Mouse (Mus musculus) intestine, postnatal 0 days (tissue): Measurements from ENCODE around the gene Slc9b2. TPM values are rescaled to one million over a fixed set of nuclear protein-coding genes. Genes with fewer than 3 reads are reported as not detected.

Source experiments
- ATAC-seq: fragments of 200-750 bp; cut with Nextera tagmentation; 2 replicates; pipeline ENCODE4 v1.8.0; 2017; ENCODE audit warnings: mild to moderate bottlenecking, moderate TSS enrichment, moderate library complexity
- H3K27ac ChIP-seq: fragments of 300-500 bp; sonication (generic); 2 replicates; pipeline ENCODE4 v1.5.1; 2014; ENCODE audit warnings: mild to moderate bottlenecking, low read depth, low read length, moderate library complexity
- H3K27me3 ChIP-seq: fragments of 300-500 bp; sonication (generic); replicated peaks from 2 replicates; pipeline ENCODE4 v1.6.1; 2014; ENCODE audit warnings: low read length, mixed read lengths; ENCODE audit not compliant: control insufficient read depth, insufficient read depth
- H3K36me3 ChIP-seq: fragments of 300-500 bp; sonication (generic); 2 replicates; pipeline ENCODE4 v1.6.1; 2014; ENCODE audit warnings: mild to moderate bottlenecking, moderate library complexity; ENCODE audit not compliant: control insufficient read depth, insufficient read depth
- H3K4me1 ChIP-seq: fragments of 300-500 bp; sonication (generic); replicated peaks from 2 replicates; pipeline ENCODE4 v1.6.1; 2014; ENCODE audit warnings: antibody characterized with exemption, low read length, mixed read lengths; ENCODE audit not compliant: control insufficient read depth, insufficient read depth
- H3K4me2 ChIP-seq: fragments of 300-500 bp; sonication (generic); replicated peaks from 2 replicates; pipeline ENCODE4 v1.6.1; 2014; ENCODE audit warnings: low read depth, mild to moderate bottlenecking, moderate library complexity
- H3K4me3 ChIP-seq: fragments of 300-500 bp; sonication (generic); 2 replicates; pipeline ENCODE4 v1.5.1; 2014; ENCODE audit warnings: low read depth, low read length
- H3K9ac ChIP-seq: fragments of 300-500 bp; sonication (generic); 2 replicates; pipeline ENCODE4 v1.6.1; 2014; ENCODE audit warnings: mild to moderate bottlenecking, low read depth, low read length
- H3K9me3 ChIP-seq: fragments of 300-500 bp; sonication (generic); 2 replicates; pipeline ENCODE4 v1.6.1; 2016; ENCODE audit warnings: mixed run types; ENCODE audit not compliant: control insufficient read depth
- CTCF ChIP-seq: sonication (generic); IDR thresholded peaks from 2 replicates; pipeline ENCODE4 v1.5.1; 2016; ENCODE audit warnings: low read depth, mild to moderate bottlenecking, control low read depth, antibody characterized with exemption, moderate library complexity
- WGBS: fragments of 180-500 bp; shearing (Covaris S2); extraction: QIAGEN DNeasy Blood & Tissue Kit; methylation state at CpG from one replicate; pipeline ENCODE4 v1.1.7; 2014; 5-methylcytosine and 5-hydroxymethylcytosine counted together
- polyA plus RNA-seq: library from polyadenylated mRNA; unstranded; fragments of >200 nt; fragmentation: Nextera tagmentation; extraction: Ambion mirVana; gene quantifications from 2 replicates; pipeline ENCODE4 v1.2.1, GENCODE M21; 2015

Gene Slc9b2
- polyA plus RNA-seq, 1 experiment from 2014 or later, result 0.59 TPM

DNA sequence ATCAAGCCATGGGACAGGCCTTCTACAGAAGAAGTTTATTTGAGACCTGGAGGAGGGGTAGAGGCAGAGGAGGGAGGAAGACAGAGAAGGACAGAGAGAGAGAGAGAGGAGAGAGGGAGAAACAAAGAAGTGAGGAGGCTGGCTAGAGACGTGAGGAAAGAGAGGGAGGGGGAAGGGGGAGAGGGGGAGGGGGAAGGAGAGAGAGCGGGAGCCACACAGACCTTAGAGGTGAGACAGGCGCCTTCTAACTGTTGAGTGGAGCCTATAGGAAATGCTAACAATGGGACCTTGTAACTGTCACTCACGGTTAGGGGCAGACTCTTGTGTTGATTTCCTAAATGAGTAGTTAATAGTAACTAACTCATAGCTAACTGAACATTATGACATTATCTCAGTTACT, 26.3 kb downstream of the Slc9b2 start:
- no peaks in the 10 kb centered on the region for H3K4me1 ChIP-seq
- H3K9ac ChIP-seq, result no peak overlapping the region
- H3K27ac ChIP-seq, result no peak overlapping the region
- H3K4me3 ChIP-seq, result no peak overlapping the region
- no peak for ATAC-seq
- no peaks in the 10 kb centered on the region for H3K36me3 ChIP-seq
- WGBS, result 51% methylated on average over 4 of the region's 4 CpGs
- no peak for TF ChIP-seq CTCF
- no peaks in the 10 kb centered on the region for H3K27me3 ChIP-seq
- H3K4me2 ChIP-seq, result no peak overlapping the region
- no peaks in the 10 kb centered on the region for H3K9me3 ChIP-seq

DNA sequence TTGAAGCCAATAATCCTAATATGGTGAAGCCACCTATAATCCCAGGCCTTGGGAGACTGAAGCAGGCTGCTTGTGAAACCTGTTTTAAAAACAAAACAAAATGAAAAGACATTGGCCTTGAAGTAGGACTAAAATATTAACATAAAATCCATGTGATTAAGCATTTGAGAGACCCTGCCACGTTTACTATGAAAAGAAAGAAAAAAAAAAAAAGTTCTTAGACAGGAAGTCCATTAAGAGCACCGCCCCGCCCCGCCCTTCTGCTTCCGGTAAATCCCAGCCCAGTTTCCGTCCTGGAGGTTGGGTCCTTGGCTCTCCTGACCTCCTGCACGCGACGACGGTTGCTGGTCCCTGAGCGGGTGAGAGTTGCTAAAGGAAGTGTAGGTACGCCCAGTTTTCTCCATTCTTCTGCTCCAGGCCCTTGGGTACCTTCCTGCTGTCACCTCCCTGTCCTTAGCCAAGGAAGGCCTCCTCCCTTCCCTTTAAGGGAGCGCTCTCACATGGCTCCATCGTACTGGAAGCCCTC, 40.3 kb downstream of the Slc9b2 start, which contains the start of gene Slc9b1:
Gene Slc9b1, plus strand, starts transcription at position 291 of the 526 bp plus-strand sequence.
- Histone ChIP-seq H3K36me3 (no peaks in the 10 kb centered on the region), H3K27ac (no peak within 1 kb of the TSS), H3K4me3 (no peak within 1 kb of the TSS), H3K4me2 (no peak within 1 kb of the TSS), H3K9ac (no peak within 1 kb of the TSS), H3K9me3 (no peaks in the 10 kb centered on the region), H3K4me1 (no peaks in the 10 kb centered on the region), H3K27me3 (no peaks in the 10 kb centered on the region)
- no peak for ATAC-seq
- 80% methylated on average over 14 of the region's 14 CpGs for WGBS
- no peak for TF ChIP-seq CTCF

DNA sequence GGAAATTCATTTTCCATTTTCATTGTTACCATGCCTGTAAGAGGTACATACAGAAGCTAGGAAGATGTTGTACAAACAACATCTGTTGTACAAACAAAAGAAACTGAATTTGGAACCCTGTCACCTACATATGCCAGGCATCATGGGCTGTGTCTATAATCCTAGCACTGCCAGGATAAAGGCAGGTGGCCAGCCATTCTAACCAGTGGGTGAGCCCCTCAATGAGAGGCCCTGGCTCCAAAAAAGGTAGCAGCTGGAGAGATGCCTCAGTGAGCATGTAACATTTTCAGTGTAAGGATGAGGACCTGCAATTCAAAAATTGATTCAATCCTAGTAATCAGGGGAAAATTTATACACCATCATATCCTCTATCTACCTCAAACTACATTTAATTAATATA, 41.5 kb downstream of the Slc9b2 start:
- Histone ChIP-seq H3K4me3 (no peak overlapping the region), H3K9me3 (no peaks in the 10 kb centered on the region), H3K27ac (no peak overlapping the region), H3K4me1 (no peaks in the 10 kb centered on the region), H3K27me3 (no peaks in the 10 kb centered on the region), H3K9ac (no peak overlapping the region), H3K36me3 (no peaks in the 10 kb centered on the region), H3K4me2 (no peak overlapping the region)
- ATAC-seq, result no peak
- TF ChIP-seq CTCF, result no peak

DNA sequence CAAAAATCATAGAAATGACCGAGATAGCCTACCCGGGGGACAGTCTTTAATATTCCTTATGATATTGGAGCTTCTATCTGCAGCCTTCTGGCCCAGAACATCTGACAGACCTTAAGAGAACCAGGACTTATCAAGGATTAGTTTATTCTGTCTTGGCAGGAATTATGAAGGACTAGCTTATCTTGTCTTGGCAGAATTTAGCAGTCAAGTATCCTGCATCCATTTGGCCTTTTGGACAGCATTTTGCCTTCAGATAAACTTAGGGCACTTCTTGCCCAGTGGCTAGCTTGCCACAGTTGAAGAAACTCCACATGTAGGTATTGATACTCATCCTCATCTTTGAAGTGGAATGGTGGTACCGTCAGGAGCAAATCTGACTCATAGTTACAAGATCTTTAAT, 44.4 kb downstream of the Slc9b2 start:
- no peak for TF ChIP-seq CTCF
- H3K9ac ChIP-seq, result no peak overlapping the region
- H3K27me3 ChIP-seq, result no peaks in the 10 kb centered on the region
- no peak overlapping the region for H3K27ac ChIP-seq
- no peaks in the 10 kb centered on the region for H3K4me1 ChIP-seq
- H3K36me3 ChIP-seq, result no peaks in the 10 kb centered on the region
- no peaks in the 10 kb centered on the region for H3K9me3 ChIP-seq
- 93% methylated on average over 3 of the region's 3 CpGs for WGBS
- H3K4me2 ChIP-seq, result no peak overlapping the region
- ATAC-seq, result no peak
- no peak overlapping the region for H3K4me3 ChIP-seq

DNA sequence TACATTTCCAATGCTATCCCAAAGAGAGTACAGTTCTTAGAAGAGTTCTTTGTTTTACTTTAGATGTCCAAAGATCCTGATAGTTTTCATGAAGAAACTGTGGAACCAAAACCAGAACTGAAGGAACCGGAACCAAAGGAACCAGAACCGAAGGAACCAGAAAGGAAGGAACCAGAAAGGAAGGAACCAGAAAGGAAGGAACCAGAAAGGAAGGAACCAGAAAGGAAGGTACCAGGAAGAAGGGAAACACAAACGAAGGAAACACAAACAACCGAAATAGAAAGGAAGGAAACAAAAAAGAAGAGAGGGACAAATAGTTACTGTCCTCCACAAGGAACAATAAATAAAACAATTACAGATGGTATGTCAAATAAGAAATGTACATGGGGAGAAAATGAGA, 49.9 kb downstream of the Slc9b2 start:
- no peaks in the 10 kb centered on the region for H3K4me1 ChIP-seq
- H3K9ac ChIP-seq, result no peak overlapping the region
- H3K9me3 ChIP-seq, result no peaks in the 10 kb centered on the region
- no peaks in the 10 kb centered on the region for H3K27me3 ChIP-seq
- ATAC-seq, result no peak
- no peak overlapping the region for H3K27ac ChIP-seq
- TF ChIP-seq CTCF, result no peak
- no peaks in the 10 kb centered on the region for H3K36me3 ChIP-seq
- WGBS, result 84% methylated on average over 4 of the region's 4 CpGs
- no peak overlapping the region for H3K4me2 ChIP-seq
- no peak overlapping the region for H3K4me3 ChIP-seq

DNA sequence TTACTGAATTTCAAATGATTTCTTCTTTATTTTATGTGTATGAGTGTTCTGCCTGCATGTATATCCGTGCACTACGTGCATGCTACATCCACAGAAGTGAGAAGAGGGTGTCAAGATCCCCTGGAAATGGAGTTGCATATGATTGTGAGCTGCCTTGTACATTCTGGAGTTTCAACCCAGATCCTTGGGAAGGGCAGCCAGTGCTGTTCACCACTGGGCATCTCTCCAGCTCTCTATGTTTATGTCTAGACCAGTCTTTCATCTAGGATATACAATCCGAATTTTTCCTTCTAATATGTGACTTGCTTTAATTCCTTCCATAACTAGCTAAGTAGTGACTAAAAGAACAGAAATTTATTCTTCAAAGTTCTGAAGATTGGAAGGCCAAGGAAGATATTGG, 68.3 kb downstream of the Slc9b2 start:
- Histone ChIP-seq H3K27ac (no peak overlapping the region), H3K9ac (no peak overlapping the region), H3K4me1 (no peaks in the 10 kb centered on the region), H3K4me3 (no peak overlapping the region), H3K27me3 (no peaks in the 10 kb centered on the region), H3K4me2 (no peak overlapping the region), H3K9me3 (no peaks in the 10 kb centered on the region), H3K36me3 (no peaks in the 10 kb centered on the region)
- no peak for TF ChIP-seq CTCF
- WGBS, result 79% methylated on average over 3 of the region's 3 CpGs
- ATAC-seq, result no peak

DNA sequence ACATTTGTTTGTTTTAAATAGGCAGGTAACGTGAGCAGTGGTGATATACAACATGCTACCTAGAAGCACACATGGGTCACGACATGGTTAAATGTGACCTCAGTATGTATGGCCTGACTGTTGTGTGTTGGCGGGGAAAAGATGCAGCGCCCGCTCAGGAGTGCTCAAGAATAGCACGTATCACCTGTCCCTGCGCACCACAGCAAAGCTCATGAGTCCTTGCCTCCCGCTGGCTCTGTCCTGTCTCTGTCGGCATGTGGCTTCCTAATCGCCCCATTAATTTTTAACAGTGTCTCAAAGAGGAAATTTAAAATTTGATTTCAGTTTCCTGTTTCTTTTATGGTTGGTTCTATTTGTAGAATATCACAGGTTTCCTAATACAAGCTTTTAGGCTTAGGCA, 69.9 kb downstream of the Slc9b2 start:
- no peak overlapping the region for H3K4me3 ChIP-seq
- H3K27ac ChIP-seq, result no peak overlapping the region
- no peaks in the 10 kb centered on the region for H3K9me3 ChIP-seq
- no peak for ATAC-seq
- 78% methylated on average over 10 of the region's 10 CpGs for WGBS
- no peak overlapping the region for H3K9ac ChIP-seq
- no peaks in the 10 kb centered on the region for H3K36me3 ChIP-seq
- H3K4me2 ChIP-seq, result no peak overlapping the region
- TF ChIP-seq CTCF, result no peak
- H3K27me3 ChIP-seq, result no peaks in the 10 kb centered on the region
- no peaks in the 10 kb centered on the region for H3K4me1 ChIP-seq
